Mouse (Mus musculus) thymus, postnatal 4 days (tissue): ENCODE data around the gene Cdh1.
"Not testable (repeated sequence)": the region's sequence is repeated elsewhere in the genome, so short reads cannot be mapped to it uniquely, and the experiment has no call there.

Source experiments
- DNase-seq: peaks from one replicate; pipeline ENCODE4 v3.0.0; 2021

Gene Cdh1

DNA sequence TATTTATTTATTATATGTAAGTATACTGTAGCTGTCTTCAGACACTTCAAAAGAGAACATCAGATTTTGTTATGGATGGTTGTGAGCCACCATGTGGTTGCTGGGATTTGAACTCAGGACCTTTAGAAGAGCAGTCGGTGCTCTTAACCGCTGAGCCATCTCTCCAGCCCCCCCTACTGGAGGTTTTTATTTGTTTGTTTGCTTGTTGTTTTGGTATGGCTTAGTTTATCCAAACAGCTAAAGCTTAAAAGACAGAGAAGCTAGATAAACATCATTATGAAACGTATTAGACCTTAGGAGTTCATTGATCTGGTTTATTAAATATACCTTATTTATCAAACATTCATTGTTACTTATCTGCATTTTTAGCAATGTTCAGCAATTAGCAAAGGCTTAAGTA is 7.5 kb upstream of the Cdh1 start:
- not testable (repeated sequence) for DNase-seq

DNA sequence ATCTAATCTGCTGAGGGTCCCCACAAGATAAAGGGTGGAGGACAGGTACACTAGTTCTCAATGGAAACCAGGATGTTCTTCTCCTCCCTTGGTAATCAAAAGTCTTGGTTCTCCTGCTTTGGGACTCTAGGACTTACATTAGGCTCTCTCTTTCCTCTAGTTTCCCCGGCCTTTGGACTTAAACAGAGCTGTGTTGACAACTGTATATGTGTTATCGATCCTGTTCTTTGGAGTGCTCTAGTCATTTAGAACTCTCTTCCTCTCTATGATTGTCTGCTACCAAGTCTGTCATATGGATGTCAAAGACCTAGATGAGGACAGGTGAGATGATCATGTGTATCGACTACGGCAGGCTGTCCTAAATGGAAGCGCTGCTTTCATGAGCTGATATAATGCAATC is 6.1 kb upstream of the Cdh1 start:
- DNase-seq = no peak

DNA sequence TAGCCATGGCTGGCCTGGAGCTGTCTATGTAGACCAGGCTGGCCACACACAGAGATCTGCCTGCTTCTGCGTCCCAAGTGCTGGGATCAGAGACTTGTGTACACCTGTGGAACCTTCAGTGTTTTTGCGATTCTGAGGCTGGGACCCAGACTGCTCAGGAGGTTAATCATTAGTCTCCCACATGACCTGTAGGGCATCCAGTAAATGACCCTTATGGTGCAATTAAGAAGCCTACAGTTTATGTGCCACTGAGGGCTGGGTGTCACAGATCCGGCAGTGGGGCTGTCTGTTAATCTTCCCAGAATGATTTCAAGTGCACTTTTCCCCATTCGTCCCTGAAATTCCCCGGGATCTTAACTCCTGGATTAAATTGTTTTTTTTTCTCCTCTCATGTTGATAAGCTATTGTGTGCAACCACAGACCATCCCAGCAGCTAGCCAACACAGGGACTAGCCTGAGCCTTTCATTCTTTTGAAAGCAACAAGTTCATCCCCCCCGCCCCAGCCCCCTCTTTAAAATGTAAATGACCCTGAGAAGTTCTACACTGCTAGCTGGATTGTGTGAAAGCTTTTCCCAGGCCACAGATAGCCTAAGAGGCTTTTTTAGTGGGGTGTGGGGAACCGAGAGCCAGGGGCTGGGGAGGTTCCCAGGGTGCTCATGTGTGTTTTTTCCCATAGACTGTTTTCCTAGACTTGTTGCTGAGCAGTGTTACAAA is 3.7 kb upstream of the Cdh1 start:
- DNase-seq = no peak

DNA sequence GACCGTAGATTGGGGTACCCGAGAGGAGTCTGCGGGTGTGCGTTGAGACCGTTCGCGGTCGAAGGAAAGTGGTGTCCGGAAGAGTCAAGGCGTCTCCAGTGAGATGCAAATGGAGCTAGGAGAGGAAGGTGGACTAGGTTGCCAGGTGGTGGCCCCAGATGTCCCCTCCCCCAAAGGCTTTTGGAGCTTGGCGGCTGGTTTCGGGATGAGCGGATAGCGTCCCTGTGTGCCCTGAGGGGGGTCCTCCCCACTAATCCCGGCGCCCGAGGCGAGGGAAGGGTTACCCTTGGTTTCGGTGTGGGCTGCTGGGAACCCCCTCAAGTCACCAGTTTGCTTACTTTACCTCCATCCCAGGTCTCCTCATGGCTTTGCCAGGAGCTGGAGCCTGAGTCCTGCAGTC is 782 bp downstream of the Cdh1 start:
- DNase-seq = peak; percentile 10

DNA sequence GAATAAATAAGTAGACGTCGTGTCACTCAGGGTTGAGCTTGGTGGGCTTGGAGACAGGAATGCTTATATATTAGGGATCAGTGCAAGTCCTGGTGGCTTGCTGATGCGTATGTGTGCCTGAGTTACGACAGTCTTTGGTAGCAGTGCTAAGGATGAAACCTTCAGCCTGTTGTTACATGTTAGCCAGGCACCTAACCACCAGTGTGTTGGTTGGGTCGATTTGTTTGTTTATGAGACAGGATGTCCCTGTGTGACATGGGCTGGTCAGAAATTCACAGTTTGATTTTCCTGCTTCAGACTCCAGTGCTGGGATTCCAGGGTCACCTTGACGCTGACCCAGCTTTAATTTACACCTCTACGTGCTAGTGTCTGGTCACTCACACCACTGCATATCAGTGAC is 2.5 kb downstream of the Cdh1 start:
- no peak for DNase-seq

DNA sequence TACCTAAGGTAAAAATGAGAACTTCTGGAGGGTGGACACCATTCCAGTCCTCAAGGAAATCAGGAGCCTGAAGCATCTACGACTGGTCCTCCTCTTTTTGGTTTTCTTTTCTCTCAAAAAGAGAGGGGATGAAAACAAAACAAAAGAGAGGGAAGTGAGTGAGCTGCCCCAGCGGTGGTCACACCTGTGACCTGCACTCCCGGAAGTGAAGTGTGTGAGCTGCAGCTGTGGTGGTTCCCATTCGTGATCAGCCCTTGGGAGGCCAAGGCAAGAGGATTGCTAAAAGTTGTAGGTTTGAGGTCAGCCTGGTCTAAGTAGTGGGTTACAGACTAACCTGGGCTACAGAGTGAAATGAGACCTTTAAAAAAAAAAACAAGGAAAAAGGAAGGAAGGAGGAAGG is 3.0 kb downstream of the Cdh1 start:
- DNase-seq = no peak

DNA sequence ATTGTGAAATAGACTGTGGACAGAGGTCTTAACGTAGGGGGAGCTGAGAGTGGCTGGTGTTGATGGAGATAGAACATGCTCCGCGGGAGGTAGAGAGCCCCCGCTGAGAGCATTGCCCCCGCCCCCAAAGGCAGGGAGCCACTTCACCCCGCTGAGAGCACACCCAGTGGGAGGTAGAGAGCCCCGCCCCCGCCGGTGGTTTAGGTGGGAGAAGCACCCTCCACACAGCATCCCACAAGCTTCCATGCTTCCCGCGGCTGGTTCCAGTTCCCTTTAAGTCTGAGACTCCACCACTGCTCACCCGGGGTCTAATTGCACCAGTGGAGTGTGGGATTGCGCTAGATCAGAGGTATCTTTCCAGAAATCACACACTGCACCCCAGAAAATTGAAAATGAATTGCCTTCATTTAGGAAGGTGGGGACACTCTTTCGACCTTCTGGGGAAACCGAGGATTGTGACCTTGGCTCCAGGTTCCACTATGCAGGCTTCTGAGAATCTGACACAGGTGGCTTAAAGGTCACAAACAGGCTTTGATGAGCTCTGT is 3.5 kb downstream of the Cdh1 start:
- DNase-seq = peak; percentile 30

DNA sequence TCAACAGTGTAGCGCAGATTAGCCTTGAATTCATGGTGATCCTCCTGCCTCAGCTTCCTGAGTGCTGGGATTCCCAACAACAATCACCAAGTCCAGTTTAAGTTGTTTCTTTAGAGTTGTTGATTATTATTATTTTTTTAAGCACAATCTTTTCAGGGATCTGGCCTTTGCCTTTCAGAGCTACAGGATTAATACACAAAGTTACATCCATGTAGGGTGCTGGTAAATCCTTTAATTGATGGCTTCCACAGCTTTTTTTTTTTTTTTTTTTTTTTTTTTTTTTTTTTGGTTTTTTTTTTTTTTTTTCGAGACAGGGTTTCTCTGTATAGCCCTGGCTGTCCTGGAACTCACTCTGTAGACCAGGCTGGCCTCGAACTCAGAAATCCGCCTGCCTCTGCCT is 4.6 kb downstream of the Cdh1 start:
- DNase-seq = not testable (repeated sequence)

DNA sequence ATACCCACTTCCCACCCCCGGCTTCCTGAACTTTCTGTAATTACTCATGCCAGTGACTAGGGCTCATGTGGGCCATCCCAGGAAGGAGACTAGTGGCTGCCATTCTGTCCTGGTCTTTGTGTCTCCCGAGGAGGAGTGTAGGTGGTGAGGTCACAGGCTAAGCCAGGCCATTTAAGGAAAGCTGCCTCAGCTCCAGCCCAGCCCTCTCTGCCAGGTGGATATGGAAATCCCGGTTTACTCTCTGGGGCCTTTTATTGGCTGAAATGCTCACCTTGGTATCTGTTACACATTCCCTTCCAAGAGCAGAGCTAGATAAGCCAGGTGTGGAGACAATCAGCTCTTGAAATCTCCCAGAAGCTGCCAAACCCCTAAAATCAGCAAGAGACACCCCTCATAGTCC is 5.3 kb downstream of the Cdh1 start:
- no peak for DNase-seq

DNA sequence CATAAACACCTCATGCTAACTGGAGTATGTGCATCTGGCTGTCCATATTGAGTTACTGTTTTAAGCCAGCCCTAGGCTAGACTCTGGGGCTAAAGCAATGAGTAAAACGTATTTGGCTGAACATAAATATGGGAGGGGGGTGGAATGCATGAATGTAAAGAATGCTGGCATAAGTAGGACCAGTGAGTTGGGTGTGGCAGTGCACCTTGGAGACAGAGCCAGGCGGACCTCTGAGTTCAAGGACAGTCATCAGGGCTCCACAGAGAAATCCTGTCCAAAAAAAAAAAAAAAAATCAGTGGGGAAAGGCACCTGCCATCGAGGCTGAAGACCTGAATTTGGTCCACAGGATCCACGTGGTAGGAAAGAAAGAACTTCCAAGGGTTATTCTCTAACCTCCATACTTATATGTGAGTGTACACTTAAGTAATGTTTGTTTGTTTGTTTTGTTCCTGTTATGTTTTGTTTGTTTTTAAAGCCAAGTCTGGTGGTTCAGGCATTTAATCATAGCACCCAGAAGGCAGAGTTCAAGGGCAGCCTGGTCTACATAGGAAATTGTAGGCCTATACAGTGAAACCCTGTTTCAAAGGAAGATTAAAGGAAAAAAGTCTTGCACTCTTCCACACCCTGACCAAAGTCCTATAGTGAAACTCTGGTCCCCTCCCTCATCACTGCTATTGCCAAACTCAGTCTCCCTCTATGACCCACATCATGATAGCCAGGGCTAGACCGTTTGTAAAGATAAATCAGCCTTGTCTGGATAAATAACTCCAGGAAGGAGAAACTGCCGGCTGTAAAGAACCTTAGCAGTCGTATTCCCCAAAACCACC is 6.1 kb downstream of the Cdh1 start:
- DNase-seq = no peak

DNA sequence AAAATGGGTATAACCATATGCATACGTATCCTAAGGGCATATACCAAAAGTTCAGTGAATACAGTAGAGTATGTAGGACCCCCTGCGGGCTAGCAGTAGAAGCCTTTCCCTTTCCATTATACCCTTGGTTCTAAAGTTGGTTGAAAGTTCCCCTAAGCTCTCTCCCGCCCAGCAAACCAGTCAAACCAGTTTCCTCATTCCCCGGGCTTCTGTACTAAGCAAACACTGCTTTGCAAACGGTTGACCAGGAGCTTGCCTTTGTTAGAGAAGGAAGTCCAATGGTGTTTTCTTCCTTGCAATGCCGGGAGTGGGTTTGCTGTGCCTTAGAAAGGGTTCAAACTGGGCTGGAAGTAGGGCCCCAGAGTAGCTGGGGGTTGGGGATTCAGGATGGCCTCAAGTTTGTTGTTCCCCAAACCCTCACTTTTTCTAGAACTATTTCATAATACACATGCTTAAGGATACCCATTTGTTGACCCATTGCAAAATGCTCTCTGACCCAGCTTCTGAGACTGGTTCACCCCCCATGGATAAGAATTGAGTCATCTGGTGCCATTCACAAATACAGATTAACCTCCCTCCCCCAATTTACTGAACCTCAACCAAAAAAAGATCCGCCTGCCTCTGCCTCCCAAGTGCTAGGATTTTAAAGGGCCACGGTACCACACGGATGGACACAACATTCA is 7.9 kb downstream of the Cdh1 start:
- no peak for DNase-seq

DNA sequence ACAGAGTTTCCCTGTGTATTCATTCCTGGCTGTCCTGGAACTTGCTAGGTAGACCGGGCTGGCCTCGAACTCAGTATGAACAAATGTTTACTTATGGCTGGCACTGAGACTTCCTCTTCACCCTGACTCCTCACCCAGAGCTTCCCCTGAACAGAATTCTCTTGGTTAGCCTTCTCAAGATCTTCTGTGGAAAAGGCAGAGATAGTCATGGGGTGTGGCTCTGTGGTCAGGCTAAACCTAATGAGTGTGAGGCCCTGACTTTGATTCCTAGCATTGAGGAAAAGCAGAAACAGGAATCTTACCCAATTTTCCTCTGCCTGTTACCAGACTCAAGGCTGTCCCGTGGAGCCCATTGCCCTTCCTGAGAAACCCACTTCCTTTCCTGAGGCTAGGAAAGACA is 8.9 kb downstream of the Cdh1 start:
- DNase-seq = no peak

DNA sequence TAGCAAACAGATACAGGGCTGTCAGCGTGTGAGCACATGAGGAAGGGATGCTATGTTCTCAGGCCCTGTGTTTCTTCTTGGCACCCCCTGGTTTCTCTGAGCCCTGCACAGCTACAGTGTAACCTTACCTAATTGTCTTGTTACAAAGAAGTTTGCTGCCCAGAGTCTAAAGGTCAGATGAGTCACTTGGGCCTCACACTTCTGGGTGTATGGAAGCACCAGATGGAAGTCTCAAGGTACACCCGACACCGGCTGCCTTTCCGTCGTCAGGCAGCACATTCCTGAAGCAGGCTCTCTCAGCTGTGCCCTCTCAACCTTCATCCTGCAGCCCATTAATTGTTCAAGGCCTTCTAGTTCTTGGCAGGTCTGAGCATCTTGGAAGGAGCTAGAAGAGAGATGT is 11.6 kb downstream of the Cdh1 start:
- no peak for DNase-seq

DNA sequence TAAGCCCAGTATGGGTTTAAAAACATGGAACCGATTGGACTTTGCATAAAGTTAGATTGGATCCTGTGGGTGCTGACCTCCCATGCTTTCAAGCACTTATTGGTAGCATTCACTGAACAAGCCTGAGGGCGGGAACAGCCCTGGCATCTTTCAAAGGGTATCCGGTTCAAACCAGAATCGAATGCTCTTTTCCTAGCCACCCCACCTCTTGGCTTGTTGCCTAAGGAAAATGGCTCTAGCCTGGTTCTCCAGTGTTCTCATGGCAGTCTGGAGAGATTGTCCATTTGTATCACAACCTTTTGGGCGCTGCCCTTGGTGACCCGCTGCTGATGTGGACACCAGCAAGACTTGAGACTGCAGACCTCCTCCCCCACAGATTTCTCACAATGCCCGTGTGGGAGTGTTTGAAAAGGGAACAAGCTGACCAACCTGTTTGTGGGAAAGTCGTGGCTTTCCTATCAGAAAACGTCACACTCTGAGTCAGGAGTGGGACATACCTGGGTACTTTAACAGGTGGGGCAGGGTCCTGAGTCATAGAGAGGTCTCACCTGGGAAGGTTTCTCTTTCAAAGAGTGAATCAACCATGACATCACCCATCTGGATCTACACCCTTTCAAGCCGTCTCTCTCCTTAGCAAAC is 12.6 kb downstream of the Cdh1 start:
- no peak for DNase-seq

DNA sequence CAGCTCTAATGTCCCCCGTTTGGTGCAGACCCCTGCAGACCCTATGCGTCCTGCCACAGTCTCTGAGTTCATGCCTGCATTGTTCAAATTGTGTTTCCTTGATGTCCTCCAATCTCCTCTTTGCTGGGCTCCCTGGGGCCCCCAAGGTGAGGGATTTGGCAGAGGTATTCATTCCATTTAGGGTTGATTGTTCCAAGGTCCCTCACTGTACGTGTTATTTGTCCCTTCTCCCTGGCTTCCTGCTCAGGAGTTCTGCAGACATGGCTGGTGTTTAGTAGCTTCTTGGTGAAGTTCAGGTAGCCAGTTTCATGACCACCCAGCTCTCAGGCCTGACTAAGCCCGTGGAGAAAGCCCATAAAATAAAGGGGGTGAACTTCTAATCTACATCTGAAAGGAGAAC is 13.5 kb downstream of the Cdh1 start:
- no peak for DNase-seq

DNA sequence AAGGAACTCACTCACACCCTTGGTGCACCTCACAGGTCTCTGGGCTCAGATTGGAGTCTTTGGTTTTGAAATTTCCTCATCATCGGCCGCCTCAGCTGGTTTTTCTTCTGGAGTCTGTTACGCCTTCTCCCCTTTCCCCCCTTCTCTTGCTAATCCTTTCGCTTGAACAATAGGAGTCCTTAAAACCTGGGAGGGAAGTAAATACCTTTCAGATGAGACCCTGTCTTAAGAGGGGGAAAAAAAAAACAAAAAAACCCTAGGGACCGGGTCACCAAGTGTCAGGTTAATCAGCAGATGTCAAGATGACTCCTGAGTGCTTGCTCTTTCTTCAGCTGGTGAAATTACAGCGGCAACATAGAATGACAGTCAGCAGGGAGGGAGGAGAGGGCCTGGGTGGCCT is 14.0 kb downstream of the Cdh1 start:
- no peak for DNase-seq

DNA sequence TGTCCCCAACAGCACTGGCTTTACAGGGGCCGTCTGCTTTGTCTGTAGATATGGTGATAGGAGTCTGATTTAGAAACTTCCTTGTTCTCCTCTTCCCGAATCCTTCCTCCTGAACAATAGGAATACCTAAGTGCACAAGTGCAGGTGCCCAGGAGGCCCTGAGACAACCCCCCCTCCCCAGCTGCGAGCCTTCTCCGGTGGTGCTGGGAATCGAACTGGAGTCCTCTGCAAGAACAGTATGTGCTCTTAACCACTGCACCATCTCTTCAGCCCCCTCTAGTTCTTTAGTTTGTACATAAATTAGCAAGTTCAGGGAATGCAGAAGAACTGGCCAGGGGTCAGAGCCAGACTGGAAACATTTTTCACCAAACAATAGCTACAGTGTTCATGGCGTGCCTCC is 14.7 kb downstream of the Cdh1 start:
- no peak for DNase-seq

DNA sequence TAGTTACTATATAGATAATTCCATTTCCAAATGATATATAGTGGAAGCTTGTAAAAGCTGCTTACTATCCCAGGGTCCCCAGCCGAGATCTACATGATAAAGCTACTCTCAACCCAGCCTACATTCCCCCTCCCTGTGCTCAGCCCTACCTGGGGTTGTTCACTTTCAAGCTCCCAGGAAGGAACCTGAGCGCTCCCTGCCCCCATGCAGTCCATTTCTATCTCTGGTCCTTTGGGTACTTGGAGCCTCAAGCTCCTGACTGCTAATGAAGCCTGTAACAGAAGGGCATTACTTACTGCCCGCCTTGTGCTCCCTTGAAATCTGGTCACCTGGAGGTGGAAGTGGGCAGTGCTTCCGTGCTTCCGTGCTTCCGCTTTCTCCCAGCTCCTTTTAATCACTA is 15.2 kb downstream of the Cdh1 start:
- DNase-seq = no peak

DNA sequence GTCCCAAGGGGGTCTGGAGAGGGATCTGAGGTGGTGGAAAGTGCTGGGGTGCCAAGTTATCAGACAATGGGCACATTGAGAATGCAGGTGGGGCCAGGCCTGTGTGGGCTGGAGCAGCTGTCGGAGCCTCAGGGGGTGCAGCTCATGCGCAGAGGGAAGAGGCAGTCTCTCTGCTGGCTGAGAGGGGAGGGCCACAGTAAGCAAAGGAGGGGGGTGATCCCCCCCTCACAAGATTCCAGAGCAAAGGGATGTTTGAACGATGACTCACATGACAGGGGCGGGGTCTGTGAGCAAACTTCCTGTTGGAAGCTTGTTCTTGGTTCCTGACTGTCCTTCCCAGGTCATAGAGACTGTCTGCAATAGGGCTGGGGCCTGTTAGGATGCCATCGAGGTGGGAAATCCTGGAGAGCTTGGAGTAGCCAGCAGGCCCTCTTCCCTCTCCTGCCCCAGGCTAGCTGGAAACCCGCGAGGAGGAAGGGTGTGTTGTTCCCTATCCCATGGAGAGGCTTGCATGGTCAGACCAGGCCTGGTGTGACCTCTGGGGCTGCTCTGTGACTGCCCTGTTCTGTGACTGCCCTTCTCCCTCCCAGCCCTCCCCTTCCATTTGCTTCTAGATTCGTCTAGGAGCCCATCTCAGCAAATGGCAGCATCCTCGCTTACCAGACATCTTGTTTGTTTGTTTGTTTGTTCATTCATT is 16.5 kb downstream of the Cdh1 start:
- no peak for DNase-seq

DNA sequence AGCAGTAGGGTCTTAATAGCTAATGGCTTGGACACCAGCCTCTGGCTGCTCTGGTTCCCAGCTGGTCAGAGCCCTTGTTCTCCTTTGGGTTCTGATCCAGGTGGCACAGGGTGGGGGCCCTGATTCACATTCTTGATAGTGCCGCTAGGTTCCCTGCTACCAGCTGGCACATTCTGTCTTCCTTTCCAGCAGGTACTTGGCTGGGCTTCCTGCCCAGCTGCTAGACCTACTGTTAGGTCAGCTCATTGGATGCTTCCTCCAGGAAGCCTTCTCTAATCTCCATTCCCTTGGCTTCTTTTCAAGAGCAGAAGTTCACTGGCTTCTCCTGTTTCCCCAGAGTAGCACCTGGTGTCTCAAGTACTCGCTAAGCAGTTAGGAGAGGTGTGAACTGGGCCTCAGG is 17.3 kb downstream of the Cdh1 start:
- DNase-seq = no peak

DNA sequence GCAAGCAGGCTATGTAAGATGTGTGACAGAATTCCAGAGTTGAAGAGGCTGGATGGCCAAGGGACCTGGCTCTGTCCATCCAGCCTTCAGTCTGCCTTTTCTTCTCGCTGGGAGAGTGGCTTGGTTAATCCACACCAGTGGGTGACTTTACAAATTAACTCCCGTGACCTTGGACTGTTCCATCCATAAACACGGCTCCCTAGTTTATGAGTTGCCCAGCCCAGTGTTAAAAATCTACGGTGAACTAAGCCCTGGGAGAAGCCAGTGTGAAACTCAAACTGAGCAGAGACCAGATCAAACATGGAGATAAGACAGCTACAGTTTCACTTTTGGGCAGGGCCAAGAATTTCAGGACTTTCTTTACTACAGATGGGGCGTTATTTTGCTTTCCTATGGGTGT is 19.9 kb downstream of the Cdh1 start:
- no peak for DNase-seq

DNA sequence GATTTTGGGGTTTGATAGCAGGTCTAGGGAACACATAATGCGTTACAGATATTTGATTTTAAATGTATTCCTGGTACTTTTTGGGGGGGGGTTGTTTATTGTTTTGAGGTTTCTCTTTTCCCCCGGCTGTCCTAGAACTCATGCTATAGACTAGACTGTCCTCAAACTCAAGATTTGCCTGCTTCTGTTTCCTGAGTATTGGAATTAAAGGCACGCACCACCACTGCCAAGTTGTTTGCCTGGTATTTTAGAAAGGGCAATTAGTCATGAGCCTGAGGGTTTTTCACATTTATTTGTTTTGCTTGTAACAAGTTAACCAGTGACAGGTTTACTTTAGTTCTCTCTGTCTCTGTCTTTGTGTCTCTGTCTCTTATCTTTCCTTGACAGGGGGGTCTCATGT is 20.3 kb downstream of the Cdh1 start:
- DNase-seq = no peak

DNA sequence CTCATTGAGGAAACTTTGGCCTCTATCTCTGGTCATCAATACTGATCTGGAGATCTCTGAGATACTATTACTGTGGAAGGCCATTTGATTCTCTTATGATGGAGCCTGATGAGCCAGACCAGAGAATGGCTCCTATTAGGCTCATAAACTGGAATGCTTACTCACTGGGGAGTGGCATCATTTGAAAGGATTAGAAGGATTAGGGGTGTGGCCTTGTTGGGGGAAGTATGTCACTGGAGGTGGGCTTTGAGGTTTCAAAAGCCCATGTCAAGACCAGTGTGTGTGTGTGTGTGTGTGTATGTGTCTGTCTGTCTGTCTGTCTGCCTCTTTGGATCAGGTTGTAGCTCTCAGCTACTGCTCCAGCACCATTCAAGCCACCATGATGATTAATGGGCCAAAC is 20.8 kb downstream of the Cdh1 start:
- no peak for DNase-seq
